Mouse (Mus musculus) embryonic facial prominence, embryonic 15.5 days (tissue): Measurements from ENCODE around the gene Xpo4. TPM values are rescaled to one million over a fixed set of nuclear protein-coding genes. Genes with fewer than 3 reads are reported as not detected.

Source experiments
- ATAC-seq: fragments of 200-750 bp; cut with Nextera tagmentation; 2 replicates; pipeline ENCODE4 v1.8.0; 2017; ENCODE audit warnings: low read depth, moderate TSS enrichment; ENCODE audit not compliant: insufficient number of reproducible peaks, low FRiP score, low TSS enrichment
- H3K27ac ChIP-seq: fragments of 300-500 bp; sonication (generic); replicated peaks from 2 replicates; pipeline ENCODE4 v1.5.1; 2015; ENCODE audit warnings: mild to moderate bottlenecking, inconsistent platforms
- H3K27me3 ChIP-seq: fragments of 300-500 bp; sonication (generic); 2 replicates; pipeline ENCODE4 v1.6.1; 2015; ENCODE audit warnings: inconsistent platforms
- H3K36me3 ChIP-seq: fragments of 300-500 bp; sonication (generic); 2 replicates; pipeline ENCODE4 v1.6.1; 2015; ENCODE audit warnings: mild to moderate bottlenecking, inconsistent platforms
- H3K4me1 ChIP-seq: fragments of 300-500 bp; sonication (generic); 2 replicates; pipeline ENCODE4 v1.6.1; 2015; ENCODE audit warnings: inconsistent platforms
- H3K4me2 ChIP-seq: fragments of 300-500 bp; sonication (generic); replicated peaks from 2 replicates; pipeline ENCODE4 v1.6.1; 2015; ENCODE audit warnings: mild to moderate bottlenecking, inconsistent platforms
- H3K4me3 ChIP-seq: fragments of 300-500 bp; sonication (generic); replicated peaks from 2 replicates; pipeline ENCODE4 v1.5.1; 2015; ENCODE audit warnings: mild to moderate bottlenecking, inconsistent platforms
- H3K9ac ChIP-seq: fragments of 300-500 bp; sonication (generic); 2 replicates; pipeline ENCODE4 v1.6.1; 2015; ENCODE audit warnings: inconsistent platforms
- H3K9me3 ChIP-seq: fragments of 300-500 bp; sonication (generic); replicated peaks from 2 replicates; pipeline ENCODE4 v1.6.1; 2016; ENCODE audit warnings: inconsistent platforms
- WGBS: fragments of 180-500 bp; shearing (Covaris S2); methylation state at CpG from one replicate; pipeline ENCODE4 v1.1.7; 2015; 5-methylcytosine and 5-hydroxymethylcytosine counted together
- polyA plus RNA-seq: library from polyadenylated mRNA; unstranded; fragments of >200 nt; fragmentation: Nextera tagmentation; extraction: Ambion mirVana; gene quantifications from 2 replicates; pipeline ENCODE4 v1.2.1, GENCODE M21; 2015

The Xpo4 gene
- polyA plus RNA-seq, 1 experiment from 2014 or later: 20.3 TPM

DNA sequence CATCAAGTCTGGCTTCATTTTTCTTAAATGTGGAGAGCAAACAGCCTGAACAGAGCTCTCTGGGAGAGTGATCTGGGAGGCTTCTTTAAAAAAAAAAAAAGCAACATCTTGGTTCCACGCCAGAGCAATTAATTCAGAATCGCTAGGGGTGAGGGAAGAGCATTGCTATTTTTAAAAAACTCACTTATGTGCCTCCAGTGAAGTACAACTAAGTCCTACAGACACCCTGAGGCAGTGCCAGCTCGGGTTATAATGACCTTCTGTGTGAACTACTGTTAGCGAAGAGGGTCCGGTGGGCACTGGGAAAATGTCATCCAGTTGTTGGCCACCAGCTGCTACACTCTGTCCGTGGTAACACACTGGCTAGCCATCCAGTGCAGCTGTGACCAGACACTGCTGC lies 129.6 kb downstream of the Xpo4 start:
- Histone ChIP-seq H3K9ac (no peak overlapping the region), H3K4me2 (no peak overlapping the region), H3K36me3 (no peaks in the 10 kb centered on the region), H3K9me3 (no peaks in the 10 kb centered on the region), H3K27me3 (no peaks in the 10 kb centered on the region; the same call in 1 of the 2 replicates), H3K27ac (no peak overlapping the region), H3K4me3 (no peak overlapping the region), H3K4me1 (peaks cover 40% of the 10 kb centered on the region)
- ATAC-seq: no peak
- WGBS: 43% methylated on average over 6 of the region's 6 CpGs

- WGBS: 16% methylated on average over 8 of the region's 8 CpGs
- Histone ChIP-seq H3K4me2 (no peak overlapping the region; the same call in 1 of the 2 replicates), H3K27me3 (no peaks in the 10 kb centered on the region; the same call in 1 of the 2 replicates), H3K4me1 (peaks cover 40% of the 10 kb centered on the region), H3K36me3 (no peaks in the 10 kb centered on the region), H3K4me3 (no peak overlapping the region), H3K9ac (no peak overlapping the region), H3K27ac (peak overlapping the region; percentile 49; the same call in 1 of the 2 replicates), H3K9me3 (no peaks in the 10 kb centered on the region)
- ATAC-seq: no peak
Observed at GRCm38 (mm10) chr14:57534961-57535360, 130.3 kb downstream of the Xpo4 start.

GRCm38 (mm10) chr14:57534346-57534745 lies 130.9 kb downstream of the Xpo4 start:
- ATAC-seq: no peak
- no peaks in the 10 kb centered on the region; the same call in 1 of the 2 replicates for H3K27me3 ChIP-seq
- H3K4me3 ChIP-seq: no peak overlapping the region
- H3K9me3 ChIP-seq: no peaks in the 10 kb centered on the region
- no peak overlapping the region for H3K4me2 ChIP-seq
- WGBS: 16% methylated on average over 5 of the region's 5 CpGs
- no peak overlapping the region for H3K27ac ChIP-seq
- peaks cover 40% of the 10 kb centered on the region for H3K4me1 ChIP-seq
- no peaks in the 10 kb centered on the region for H3K36me3 ChIP-seq
- H3K9ac ChIP-seq: no peak overlapping the region

- no peaks in the 10 kb centered on the region; the same call in 1 of the 2 replicates for H3K27me3 ChIP-seq
- H3K4me3 ChIP-seq: no peak overlapping the region
- peaks cover 40% of the 10 kb centered on the region for H3K4me1 ChIP-seq
- no peak overlapping the region for H3K27ac ChIP-seq
- 25% methylated on average over 11 of the region's 11 CpGs for WGBS
- no peaks in the 10 kb centered on the region for H3K9me3 ChIP-seq
- no peak overlapping the region for H3K4me2 ChIP-seq
- ATAC-seq: no peak
- H3K9ac ChIP-seq: no peak overlapping the region
- H3K36me3 ChIP-seq: no peaks in the 10 kb centered on the region
Observed at GRCm38 (mm10) chr14:57533841-57534240, 131.4 kb downstream of the Xpo4 start.

GRCm38 (mm10) chr14:57533214-57533613 lies 132.0 kb downstream of the Xpo4 start:
- H3K9me3 ChIP-seq: no peaks in the 10 kb centered on the region
- WGBS: 43% methylated on average over 3 of the region's 3 CpGs
- no peaks in the 10 kb centered on the region for H3K36me3 ChIP-seq
- no peak overlapping the region for H3K4me3 ChIP-seq
- peaks cover 37% of the 10 kb centered on the region for H3K4me1 ChIP-seq
- H3K9ac ChIP-seq: no peak overlapping the region
- ATAC-seq: no peak
- no peaks in the 10 kb centered on the region; the same call in 1 of the 2 replicates for H3K27me3 ChIP-seq
- no peak overlapping the region for H3K27ac ChIP-seq
- H3K4me2 ChIP-seq: no peak overlapping the region

DNA sequence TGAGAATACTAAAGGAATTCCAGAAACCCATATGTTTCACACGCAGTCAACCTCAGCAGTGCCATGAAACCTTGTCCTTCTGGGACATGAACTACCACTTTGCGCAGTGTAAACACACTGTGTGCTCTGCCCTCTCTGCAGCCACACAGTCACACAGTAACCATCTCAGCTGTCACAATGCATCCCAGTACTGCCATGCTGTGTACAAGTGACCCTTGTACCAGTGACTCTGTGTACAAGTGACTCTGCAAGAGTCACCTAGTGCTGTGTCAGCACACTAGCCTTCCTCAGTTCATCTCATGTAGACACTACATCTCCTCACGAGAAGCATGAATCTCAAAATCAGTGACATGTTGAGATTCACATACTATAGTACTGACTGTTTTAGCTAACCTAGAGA lies 132.7 kb downstream of the Xpo4 start:
- Histone ChIP-seq H3K4me1 (peaks cover 31% of the 10 kb centered on the region), H3K4me2 (no peak overlapping the region), H3K4me3 (no peak overlapping the region), H3K27me3 (no peaks in the 10 kb centered on the region; the same call in 1 of the 2 replicates), H3K36me3 (no peaks in the 10 kb centered on the region), H3K9me3 (no peaks in the 10 kb centered on the region), H3K9ac (no peak overlapping the region), H3K27ac (no peak overlapping the region)
- ATAC-seq: no peak
- WGBS: 85% methylated on average over 3 of the region's 3 CpGs

- Histone ChIP-seq H3K27ac (no peak overlapping the region), H3K4me2 (no peak overlapping the region), H3K4me3 (no peak overlapping the region), H3K27me3 (no peaks in the 10 kb centered on the region; the same call in 1 of the 2 replicates), H3K4me1 (peaks cover 20% of the 10 kb centered on the region), H3K9ac (no peak overlapping the region), H3K9me3 (no peaks in the 10 kb centered on the region), H3K36me3 (no peaks in the 10 kb centered on the region)
- ATAC-seq: no peak
- WGBS: 62% methylated on average over 5 of the region's 5 CpGs
Observed at GRCm38 (mm10) chr14:57529786-57530515, 135.3 kb downstream of the Xpo4 start.

DNA sequence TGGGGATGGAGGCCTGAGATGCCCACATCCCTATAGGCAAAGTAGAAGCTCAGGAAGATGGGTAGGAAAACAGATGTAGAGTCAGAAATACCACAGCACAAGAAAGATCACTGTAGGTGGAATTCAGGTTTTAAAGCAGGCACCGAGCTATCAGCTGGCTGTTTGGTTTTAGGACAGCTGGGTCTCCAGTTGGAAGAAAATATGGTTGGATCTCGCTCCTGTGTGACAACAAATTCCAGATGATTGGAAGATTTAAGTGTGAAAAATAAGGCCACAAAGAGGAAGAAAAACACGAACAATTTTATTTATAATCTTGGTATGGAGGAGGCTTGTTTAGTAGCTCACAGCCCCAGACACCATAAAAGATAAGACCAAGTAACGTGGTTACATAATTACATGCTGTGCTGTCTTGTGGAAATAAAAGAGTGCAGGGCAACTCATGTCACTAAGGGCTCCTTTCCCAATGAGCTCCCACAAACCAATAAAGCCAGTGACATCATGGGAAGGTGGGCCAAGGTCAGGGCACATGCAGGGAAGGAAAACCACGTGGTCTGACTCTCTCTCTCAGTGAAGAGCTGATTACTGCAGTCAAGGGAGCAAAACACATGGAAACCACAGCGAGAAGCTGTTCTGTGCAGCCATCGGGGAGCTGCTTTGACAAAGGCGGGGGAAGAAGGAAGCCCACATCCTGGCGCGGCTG lies 136.0 kb downstream of the Xpo4 start:
- WGBS: 58% methylated on average over 10 of the region's 10 CpGs
- no peak overlapping the region for H3K9ac ChIP-seq
- no peak for ATAC-seq
- H3K36me3 ChIP-seq: no peaks in the 10 kb centered on the region
- no peak overlapping the region for H3K27ac ChIP-seq
- no peaks in the 10 kb centered on the region for H3K9me3 ChIP-seq
- peaks cover 17% of the 10 kb centered on the region for H3K4me1 ChIP-seq
- H3K4me3 ChIP-seq: no peak overlapping the region
- H3K4me2 ChIP-seq: no peak overlapping the region
- H3K27me3 ChIP-seq: no peaks in the 10 kb centered on the region; the same call in 1 of the 2 replicates

DNA sequence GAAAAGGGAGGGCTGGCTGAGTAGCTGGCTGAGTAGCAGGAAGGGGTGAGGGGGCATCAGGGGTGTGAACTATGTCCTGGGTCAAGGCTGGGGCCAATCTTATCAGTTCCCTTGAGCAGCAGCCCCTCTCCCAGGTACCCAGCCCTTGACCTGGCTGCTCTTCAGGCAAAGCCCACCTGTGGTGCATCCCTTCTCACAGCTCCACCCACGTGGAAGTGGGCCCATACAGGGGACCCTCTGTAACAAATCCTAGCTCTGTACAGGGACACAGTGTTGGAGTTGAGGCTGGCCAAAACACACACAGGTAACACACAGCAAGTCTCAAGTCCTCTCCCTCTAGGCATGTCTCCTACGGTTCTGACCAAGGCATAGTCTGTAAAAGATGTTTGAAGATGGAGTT lies 137.6 kb downstream of the Xpo4 start:
- H3K9me3 ChIP-seq: no peaks in the 10 kb centered on the region
- no peak overlapping the region for H3K9ac ChIP-seq
- 43% methylated on average over 2 of the region's 2 CpGs for WGBS
- ATAC-seq: no peak
- H3K27me3 ChIP-seq: no peaks in the 10 kb centered on the region
- H3K4me3 ChIP-seq: no peak overlapping the region
- H3K4me1 ChIP-seq: peaks cover 11% of the 10 kb centered on the region; the same call in 1 of the 2 replicates
- H3K4me2 ChIP-seq: no peak overlapping the region
- H3K27ac ChIP-seq: no peak overlapping the region
- no peaks in the 10 kb centered on the region for H3K36me3 ChIP-seq
